6 mouse cellular contexts compared by ENCODE assay signal in the genomic region with DNA sequence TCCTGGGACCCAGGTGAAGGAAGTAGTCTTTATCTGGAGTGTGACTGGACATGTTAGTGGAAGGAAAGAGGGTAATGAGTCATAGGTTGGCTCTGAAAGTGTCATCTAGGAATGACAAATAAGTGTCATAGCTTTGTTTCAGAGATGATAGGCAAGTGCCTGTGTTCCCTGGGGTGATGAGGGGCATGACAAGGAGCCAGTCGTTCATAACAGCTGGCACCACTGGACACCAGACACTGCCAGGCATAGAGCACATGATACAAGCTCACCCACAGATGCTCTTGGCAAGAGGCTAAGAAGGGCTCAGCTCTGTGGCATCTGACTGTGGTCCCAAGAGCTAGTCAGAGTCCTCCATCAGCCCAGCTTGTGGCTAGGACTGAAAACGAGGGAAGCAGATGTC.
"Had no signal": no experiment of that assay in that cellular context is flagged by ENCODE, and none has a peak within 500 bp of the region (broad histone marks: within the 10 kb centered on the region; RNA-seq: fewer than 3 reads in every experiment).

No protein-coding gene starts in this region.

- DNase-seq: kidney, adult 11 months; kidney, postnatal 10 days; lung, embryonic 14.5 days; lung, postnatal 10 days; right cerebral cortex, postnatal 14 days; thymus, postnatal 14 days had no signal
